Mouse (Mus musculus): ENCODE measurements around the gene Ccdc190. TPM values are rescaled to one million over a fixed set of nuclear protein-coding genes. Genes with fewer than 3 reads are reported as not detected.
A peak's percentile ranks its signal among the peaks of the same experiment; 100 is the strongest.

Gene Ccdc190
- polyA plus RNA-seq, 1 experiment, result not detected

DNA sequence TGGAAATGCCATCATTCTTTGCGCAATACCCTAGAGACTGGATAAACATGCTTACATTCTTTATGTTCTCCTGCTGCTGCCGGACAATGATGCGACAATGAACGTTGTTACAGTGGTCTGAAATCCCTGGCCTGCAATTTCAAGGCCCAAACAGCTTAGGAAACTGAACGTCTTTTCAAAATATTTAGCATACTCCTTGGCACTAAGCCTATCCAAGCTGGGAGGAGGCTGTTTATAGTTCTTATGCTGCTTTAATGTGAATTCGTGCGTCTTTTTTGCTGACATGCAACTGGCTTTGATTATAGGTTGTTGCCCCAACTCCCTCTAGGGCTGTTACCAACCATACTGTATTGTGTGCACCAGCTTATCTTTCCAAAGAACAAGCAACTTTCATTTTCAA, 20.4 kb downstream of the Ccdc190 start:
- Histone ChIP-seq H3K27ac (ENCODE audit: insufficient read depth, low read length) (no peak overlapping the region), H3K27me3 (ENCODE audit: control insufficient read depth, insufficient read depth, low read length) (no peaks in the 10 kb centered on the region), H3K4me3 (ENCODE audit: extremely low read depth, insufficient read depth, insufficient read length) (no peak overlapping the region), H3K4me1 (ENCODE audit: control insufficient read depth, insufficient read depth, insufficient read length) (no peaks in the 10 kb centered on the region), H3K36me3 (ENCODE audit: control insufficient read depth, insufficient read depth, low read length) (peaks cover 6% of the 10 kb centered on the region; the same call in 1 of the 2 replicates)
- TF ChIP-seq CTCF (IDR thresholded peaks at IDR 0.05; ENCODE audit: extremely low read depth, insufficient read depth, insufficient read length, insufficient replicate concordance) (no peak), POLR2A (IDR thresholded peaks at IDR 0.05; ENCODE audit: low read depth, low read length) (no peak)
- no peak for DNase-seq (ENCODE audit: low read depth in 1 of 2, low spot score in 2 of 2)
- WGBS, result 89% methylated on average over 7 of the region's 7 CpGs

DNA sequence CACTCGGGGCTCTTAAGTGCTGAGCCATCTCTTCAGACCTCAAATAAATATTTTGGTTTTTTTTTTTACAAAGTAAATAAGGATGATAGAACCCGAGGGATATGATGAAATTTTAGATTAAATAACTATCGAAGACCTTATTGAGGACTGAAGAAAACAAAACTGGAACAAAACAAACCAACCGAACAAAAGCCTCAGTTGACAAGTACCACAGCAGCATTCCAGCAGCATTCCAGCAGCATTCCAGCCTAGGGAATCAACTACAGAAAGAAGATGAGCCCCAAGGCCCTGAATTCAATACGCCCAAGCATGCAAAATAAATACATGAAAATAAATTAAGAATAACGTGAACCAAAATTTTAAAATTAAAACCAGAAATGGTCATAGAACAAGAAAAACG, 21.5 kb downstream of the Ccdc190 start:
- Histone ChIP-seq H3K27ac (ENCODE audit: insufficient read depth, low read length) (no peak overlapping the region), H3K27me3 (ENCODE audit: control insufficient read depth, insufficient read depth, low read length) (no peaks in the 10 kb centered on the region), H3K4me1 (ENCODE audit: control insufficient read depth, insufficient read depth, insufficient read length) (no peaks in the 10 kb centered on the region), H3K4me3 (ENCODE audit: extremely low read depth, insufficient read depth, insufficient read length) (no peak overlapping the region), H3K36me3 (ENCODE audit: control insufficient read depth, insufficient read depth, low read length) (peaks cover 6% of the 10 kb centered on the region)
- TF ChIP-seq POLR2A (IDR thresholded peaks at IDR 0.05; ENCODE audit: low read depth, low read length) (no peak), CTCF (IDR thresholded peaks at IDR 0.05; ENCODE audit: extremely low read depth, insufficient read depth, insufficient read length, insufficient replicate concordance) (no peak)
- 85% methylated on average over 7 of the region's 7 CpGs for WGBS
- no peak for DNase-seq (ENCODE audit: low read depth in 1 of 2, low spot score in 2 of 2)

DNA sequence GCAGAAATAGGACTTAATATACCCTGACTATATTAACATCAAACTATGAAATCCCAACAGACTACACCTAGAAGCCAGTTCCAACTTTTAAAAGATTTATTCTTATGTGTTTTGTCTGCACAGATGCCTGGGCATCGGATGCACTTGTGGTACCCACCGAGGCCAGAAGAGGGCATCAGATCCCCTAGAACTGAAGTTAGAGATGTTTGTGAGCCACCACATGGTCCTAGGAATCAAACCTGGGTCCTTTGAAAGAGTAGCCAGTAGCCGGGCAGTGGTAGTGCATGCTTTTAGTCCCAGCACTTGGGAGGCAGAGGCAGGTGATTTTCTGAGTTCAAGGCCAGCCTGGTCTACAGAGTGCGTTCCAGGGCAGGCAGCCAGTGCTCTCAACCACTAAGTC, 22.2 kb downstream of the Ccdc190 start:
- H3K36me3 ChIP-seq (ENCODE audit: control insufficient read depth, insufficient read depth, low read length), result peaks cover 6% of the 10 kb centered on the region
- no peaks in the 10 kb centered on the region for H3K4me1 ChIP-seq (ENCODE audit: control insufficient read depth, insufficient read depth, insufficient read length)
- H3K27ac ChIP-seq (ENCODE audit: insufficient read depth, low read length), result no peak overlapping the region
- DNase-seq (ENCODE audit: low read depth in 1 of 2, low spot score in 2 of 2), result no peak
- H3K27me3 ChIP-seq (ENCODE audit: control insufficient read depth, insufficient read depth, low read length), result no peaks in the 10 kb centered on the region
- no peak overlapping the region for H3K4me3 ChIP-seq (ENCODE audit: extremely low read depth, insufficient read depth, insufficient read length)
- TF ChIP-seq CTCF (IDR thresholded peaks at IDR 0.05; ENCODE audit: extremely low read depth, insufficient read depth, insufficient read length, insufficient replicate concordance) (no peak), POLR2A (IDR thresholded peaks at IDR 0.05; ENCODE audit: low read depth, low read length) (no peak)
- 95% methylated on average over 4 of the region's 4 CpGs for WGBS

DNA sequence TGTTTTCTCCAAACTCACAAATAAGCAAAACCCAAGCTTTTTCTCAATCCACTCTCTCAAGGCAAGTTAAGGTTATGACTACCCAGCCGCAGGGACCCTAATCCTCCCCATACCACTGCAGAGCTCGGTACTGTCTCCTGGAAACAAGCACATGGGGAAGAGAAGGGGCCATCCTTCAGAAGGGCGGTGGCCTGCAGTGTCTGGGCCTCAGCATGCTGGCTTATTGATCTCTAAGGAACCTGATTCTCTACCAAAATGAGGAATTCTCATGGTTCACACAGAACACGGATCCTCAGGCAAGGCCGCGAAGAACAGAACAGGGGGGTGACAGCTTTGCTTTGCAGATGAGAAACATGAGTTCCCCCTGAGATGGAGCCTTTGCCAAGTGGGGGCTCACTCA, 23.1 kb downstream of the Ccdc190 start:
- TF ChIP-seq CTCF (IDR thresholded peaks at IDR 0.05; ENCODE audit: extremely low read depth, insufficient read depth, insufficient read length, insufficient replicate concordance) (no peak), POLR2A (IDR thresholded peaks at IDR 0.05; ENCODE audit: low read depth, low read length) (no peak)
- WGBS, result 94% methylated on average over 6 of the region's 6 CpGs

DNA sequence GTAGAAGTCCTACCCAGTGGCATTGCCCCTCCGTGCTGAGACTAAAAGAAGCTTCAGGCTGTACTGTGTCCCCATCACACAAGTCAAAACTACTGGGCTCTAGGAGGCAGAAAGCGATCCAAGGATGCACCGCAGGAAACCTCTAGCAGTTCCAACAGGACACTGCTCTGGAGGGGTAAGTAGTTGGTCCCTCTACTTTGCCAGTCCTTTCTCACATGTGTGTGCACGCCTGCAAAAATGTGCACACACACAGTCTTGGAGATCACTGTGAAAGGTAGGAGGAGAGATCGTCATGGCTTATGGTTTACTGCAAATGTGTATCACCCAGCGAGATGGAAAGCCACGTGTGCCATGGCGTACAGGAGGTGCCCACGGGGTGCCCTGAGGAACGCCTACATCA, 24.2 kb downstream of the Ccdc190 start:
- WGBS, result 94% methylated on average over 10 of the region's 10 CpGs
- peaks cover 12% of the 10 kb centered on the region for H3K36me3 ChIP-seq (ENCODE audit: control insufficient read depth, insufficient read depth, low read length)
- H3K4me3 ChIP-seq (ENCODE audit: extremely low read depth, insufficient read depth, insufficient read length), result no peak overlapping the region
- no peak overlapping the region for H3K27ac ChIP-seq (ENCODE audit: insufficient read depth, low read length)
- DNase-seq (ENCODE audit: low read depth in 1 of 2, low spot score in 2 of 2), result no peak
- no peaks in the 10 kb centered on the region for H3K27me3 ChIP-seq (ENCODE audit: control insufficient read depth, insufficient read depth, low read length)
- TF ChIP-seq CTCF (IDR thresholded peaks at IDR 0.05; ENCODE audit: extremely low read depth, insufficient read depth, insufficient read length, insufficient replicate concordance) (no peak), POLR2A (IDR thresholded peaks at IDR 0.05; ENCODE audit: low read depth, low read length) (no peak)
- no peaks in the 10 kb centered on the region for H3K4me1 ChIP-seq (ENCODE audit: control insufficient read depth, insufficient read depth, insufficient read length)

More for the DNA sequence above, 23.1 kb downstream of the Ccdc190 start:
- Histone ChIP-seq H3K36me3 (ENCODE audit: control insufficient read depth, insufficient read depth, low read length) (peaks cover 10% of the 10 kb centered on the region), H3K27me3 (ENCODE audit: control insufficient read depth, insufficient read depth, low read length) (no peaks in the 10 kb centered on the region), H3K4me1 (ENCODE audit: control insufficient read depth, insufficient read depth, insufficient read length) (no peaks in the 10 kb centered on the region), H3K27ac (ENCODE audit: insufficient read depth, low read length) (no peak overlapping the region), H3K4me3 (ENCODE audit: extremely low read depth, insufficient read depth, insufficient read length) (no peak overlapping the region)
- no peak for DNase-seq (ENCODE audit: low read depth in 1 of 2, low spot score in 2 of 2)

DNA sequence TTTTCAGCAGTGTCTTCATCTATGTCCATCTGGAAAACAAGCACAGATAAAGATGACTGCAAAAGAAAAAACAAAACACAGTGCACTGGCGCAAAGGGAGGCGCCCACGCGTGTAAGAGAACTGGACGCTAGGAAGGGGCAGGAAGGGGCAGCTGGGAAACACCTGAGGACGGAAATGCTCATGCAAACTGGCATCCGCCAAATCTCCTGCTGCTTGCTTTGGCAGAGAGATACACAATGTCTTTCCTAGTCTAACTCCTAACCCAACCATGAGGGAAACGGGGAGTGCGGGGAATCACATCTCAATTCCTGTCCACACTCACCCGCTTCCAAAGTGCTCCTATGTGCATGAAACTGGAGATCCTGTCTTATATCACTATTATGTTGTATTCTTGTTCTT, 24.7 kb downstream of the Ccdc190 start:
- H3K4me3 ChIP-seq (ENCODE audit: extremely low read depth, insufficient read depth, insufficient read length), result no peak overlapping the region
- 94% methylated on average over 10 of the region's 10 CpGs for WGBS
- no peaks in the 10 kb centered on the region for H3K27me3 ChIP-seq (ENCODE audit: control insufficient read depth, insufficient read depth, low read length)
- no peak for DNase-seq (ENCODE audit: low read depth in 1 of 2, low spot score in 2 of 2)
- TF ChIP-seq CTCF (IDR thresholded peaks at IDR 0.05; ENCODE audit: extremely low read depth, insufficient read depth, insufficient read length, insufficient replicate concordance), result no peak
- no peak for TF ChIP-seq POLR2A (IDR thresholded peaks at IDR 0.05; ENCODE audit: low read depth, low read length)
- H3K36me3 ChIP-seq (ENCODE audit: control insufficient read depth, insufficient read depth, low read length), result peaks cover 12% of the 10 kb centered on the region
- H3K4me1 ChIP-seq (ENCODE audit: control insufficient read depth, insufficient read depth, insufficient read length), result no peaks in the 10 kb centered on the region
- no peak overlapping the region for H3K27ac ChIP-seq (ENCODE audit: insufficient read depth, low read length)

DNA sequence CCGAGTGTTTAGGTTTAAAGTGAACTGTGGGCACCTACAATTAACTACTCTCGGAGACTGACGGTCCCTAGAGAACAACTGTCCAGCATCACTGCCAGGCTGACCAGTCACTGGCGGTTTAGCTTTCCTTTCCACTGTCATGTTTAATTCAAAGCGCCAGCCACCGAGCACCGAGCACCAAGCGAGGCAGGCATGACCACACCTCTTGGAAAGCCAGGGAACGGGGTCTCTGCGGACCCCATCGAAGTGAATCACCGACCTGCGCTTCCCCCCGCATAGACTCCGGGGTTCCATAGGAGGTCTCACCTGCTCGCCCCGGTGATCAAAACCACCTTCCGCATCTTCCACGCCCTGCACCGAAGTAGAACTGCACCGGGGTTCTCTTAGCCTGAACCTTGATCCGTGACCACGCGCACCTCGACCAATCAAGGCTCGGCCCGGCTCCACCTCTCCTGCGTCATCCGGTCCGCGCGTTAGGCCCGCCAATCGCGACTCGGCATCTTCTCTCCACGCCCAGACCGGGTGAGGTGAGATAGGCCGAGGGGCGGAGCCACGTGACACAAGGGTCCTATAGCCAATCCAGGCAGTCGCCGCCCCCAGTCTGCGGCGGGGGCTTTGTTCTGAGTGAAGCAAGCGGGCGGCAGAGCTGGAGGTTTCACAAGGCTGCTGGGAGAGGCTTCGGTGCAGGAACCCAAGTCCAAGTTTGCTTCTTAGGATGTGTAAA, 40.5 kb downstream of the Ccdc190 start, which contains the start of gene Hsd17b7:
Gene Hsd17b7 (minus strand): TSS at position 450 of the 724 bp plus-strand sequence.
- no peak for TF ChIP-seq CTCF (IDR thresholded peaks at IDR 0.05; ENCODE audit: extremely low read depth, insufficient read depth, insufficient read length, insufficient replicate concordance)
- peak; percentile 37; the same call in 1 of the 2 replicates for TF ChIP-seq POLR2A (IDR thresholded peaks at IDR 0.05; ENCODE audit: low read depth, low read length)
- no peaks in the 10 kb centered on the region for H3K4me1 ChIP-seq (ENCODE audit: control insufficient read depth, insufficient read depth, insufficient read length)
- no peaks in the 10 kb centered on the region; the same call in none of the 2 replicates for H3K36me3 ChIP-seq (ENCODE audit: control insufficient read depth, insufficient read depth, low read length)
- H3K27me3 ChIP-seq (ENCODE audit: control insufficient read depth, insufficient read depth, low read length), result no peaks in the 10 kb centered on the region
- no peak within 1 kb of the TSS for H3K27ac ChIP-seq (ENCODE audit: insufficient read depth, low read length)
- DNase-seq (ENCODE audit: low read depth in 1 of 2, low spot score in 2 of 2), result peak; percentile 95 to 98
- 1% methylated on average over 48 of the region's 48 CpGs for WGBS
- H3K4me3 ChIP-seq (ENCODE audit: extremely low read depth, insufficient read depth, insufficient read length), result peak within 1 kb of the TSS; percentile 66

Measured in spleen, adult 2 months (tissue).